Mouse (Mus musculus): ENCODE data around the gene Map4. TPM values are rescaled to one million over a fixed set of nuclear protein-coding genes. Genes with fewer than 3 reads are reported as not detected.

Map4 gene
- polyA plus RNA-seq (2015; fragmentation: Nextera tagmentation; extraction: Ambion mirVana): 137 and 144 TPM in 2 replicates

DNA sequence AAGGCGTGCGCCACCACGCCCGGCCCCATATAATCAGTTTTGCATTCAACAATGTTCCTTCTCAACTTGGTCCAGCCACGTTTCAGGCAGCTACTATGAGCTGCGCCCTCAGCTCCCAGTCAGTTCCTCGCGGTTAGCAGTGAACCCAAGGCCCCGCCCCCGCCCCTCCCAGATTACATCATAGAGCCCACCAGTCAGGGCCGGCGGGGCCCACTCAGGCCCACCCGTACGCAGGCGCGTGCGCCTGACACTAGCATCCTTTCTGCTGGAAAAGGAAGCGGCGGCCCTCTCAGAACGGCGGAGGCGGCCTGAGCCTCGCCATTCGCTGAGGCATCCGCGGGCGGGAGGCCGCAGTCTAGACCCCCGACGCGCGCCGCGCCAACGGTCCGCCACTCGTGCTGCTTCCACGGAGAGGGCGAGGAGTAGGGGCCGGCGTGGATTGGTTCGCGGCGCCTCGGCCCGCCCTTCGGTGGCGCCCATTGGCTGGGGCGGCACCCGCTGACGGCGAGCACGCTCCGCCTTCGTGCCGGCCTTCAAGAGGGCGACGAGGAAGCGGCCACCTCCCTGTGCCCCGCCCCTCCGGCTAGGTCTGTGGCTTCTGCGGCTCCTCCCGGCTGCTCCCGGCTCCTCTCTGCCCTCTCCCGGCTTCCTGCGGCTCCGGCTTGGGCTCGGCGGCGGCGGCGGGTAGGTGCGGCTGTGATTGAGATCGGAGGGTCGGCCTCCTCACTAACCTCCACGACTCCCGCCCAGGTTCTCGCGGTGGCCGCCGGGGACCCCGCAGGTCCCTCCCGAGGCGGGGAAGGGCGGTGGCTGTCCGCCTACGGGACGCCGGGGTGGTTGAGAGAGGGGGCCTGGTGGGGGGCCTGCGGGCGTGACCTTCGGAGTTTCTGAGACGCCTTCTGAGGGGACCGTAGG lies at the start of gene Map4:
Gene Map4 (plus strand): TSS at position 204 of the 915 bp plus-strand sequence.
- H3K9ac ChIP-seq (replicated peaks; ENCODE audit: low read depth, low read length): peak within 1 kb of the TSS; percentile 93
- under 1% methylated on average over 88 of the region's 94 CpGs for WGBS
- no peaks in the 10 kb centered on the region for H3K27me3 ChIP-seq (replicated peaks; ENCODE audit: control insufficient read depth, insufficient read depth, low read length)
- peak within 1 kb of the TSS; percentile 95 for H3K4me3 ChIP-seq (replicated peaks; ENCODE audit: low read length)
- no peaks in the 10 kb centered on the region for H3K9me3 ChIP-seq (ENCODE audit: control insufficient read depth, low read length)
- peak within 1 kb of the TSS; percentile 96 for H3K27ac ChIP-seq (ENCODE audit: low read length)
- H3K4me2 ChIP-seq (ENCODE audit: low read length): peak within 1 kb of the TSS; percentile 67
- no peaks in the 10 kb centered on the region for H3K36me3 ChIP-seq (ENCODE audit: control insufficient read depth, insufficient read depth)
- peaks cover 12% of the 10 kb centered on the region for H3K4me1 ChIP-seq (replicated peaks; ENCODE audit: control insufficient read depth, insufficient read depth, low read length)
- peak; percentile 98 for ATAC-seq

GRCm38 (mm10) chr9:109886259-109886658 lies 45.0 kb upstream of the Map4 start:
- Histone ChIP-seq H3K9ac (replicated peaks; ENCODE audit: low read depth, low read length) (no peak overlapping the region), H3K9me3 (ENCODE audit: control insufficient read depth, low read length) (no peaks in the 10 kb centered on the region), H3K4me3 (replicated peaks; ENCODE audit: low read length) (no peak overlapping the region), H3K4me2 (ENCODE audit: low read length) (no peak overlapping the region), H3K36me3 (ENCODE audit: control insufficient read depth, insufficient read depth) (peaks cover 58% of the 10 kb centered on the region), H3K27me3 (replicated peaks; ENCODE audit: control insufficient read depth, insufficient read depth, low read length) (no peaks in the 10 kb centered on the region), H3K4me1 (replicated peaks; ENCODE audit: control insufficient read depth, insufficient read depth, low read length) (no peaks in the 10 kb centered on the region), H3K27ac (ENCODE audit: low read length) (no peak overlapping the region)
- ATAC-seq: no peak
- 85% methylated on average over 4 of the region's 4 CpGs for WGBS

GRCm38 (mm10) chr9:109887321-109887720 lies 43.9 kb upstream of the Map4 start:
- Histone ChIP-seq H3K36me3 (ENCODE audit: control insufficient read depth, insufficient read depth) (peaks cover 65% of the 10 kb centered on the region), H3K27me3 (replicated peaks; ENCODE audit: control insufficient read depth, insufficient read depth, low read length) (no peaks in the 10 kb centered on the region), H3K9ac (replicated peaks; ENCODE audit: low read depth, low read length) (no peak overlapping the region), H3K4me1 (replicated peaks; ENCODE audit: control insufficient read depth, insufficient read depth, low read length) (no peaks in the 10 kb centered on the region), H3K4me3 (replicated peaks; ENCODE audit: low read length) (no peak overlapping the region), H3K4me2 (ENCODE audit: low read length) (no peak overlapping the region), H3K27ac (ENCODE audit: low read length) (no peak overlapping the region), H3K9me3 (ENCODE audit: control insufficient read depth, low read length) (no peaks in the 10 kb centered on the region)
- ATAC-seq: no peak
- 92% methylated on average over 5 of the region's 5 CpGs for WGBS

- 93% methylated on average over 8 of the region's 8 CpGs for WGBS
- Histone ChIP-seq H3K4me3 (replicated peaks; ENCODE audit: low read length) (no peak overlapping the region), H3K9me3 (ENCODE audit: control insufficient read depth, low read length) (no peaks in the 10 kb centered on the region), H3K36me3 (ENCODE audit: control insufficient read depth, insufficient read depth) (peaks cover 49% of the 10 kb centered on the region), H3K27ac (ENCODE audit: low read length) (no peak overlapping the region), H3K27me3 (replicated peaks; ENCODE audit: control insufficient read depth, insufficient read depth, low read length) (no peaks in the 10 kb centered on the region), H3K4me1 (replicated peaks; ENCODE audit: control insufficient read depth, insufficient read depth, low read length) (0 out of 2 replicates have a peak, but pooled peaks cover 4% of the 10 kb centered on the region), H3K4me2 (ENCODE audit: low read length) (no peak overlapping the region), H3K9ac (replicated peaks; ENCODE audit: low read depth, low read length) (no peak overlapping the region)
- ATAC-seq: no peak
Observed at GRCm38 (mm10) chr9:109891501-109891900, 39.8 kb upstream of the Map4 start.

DNA sequence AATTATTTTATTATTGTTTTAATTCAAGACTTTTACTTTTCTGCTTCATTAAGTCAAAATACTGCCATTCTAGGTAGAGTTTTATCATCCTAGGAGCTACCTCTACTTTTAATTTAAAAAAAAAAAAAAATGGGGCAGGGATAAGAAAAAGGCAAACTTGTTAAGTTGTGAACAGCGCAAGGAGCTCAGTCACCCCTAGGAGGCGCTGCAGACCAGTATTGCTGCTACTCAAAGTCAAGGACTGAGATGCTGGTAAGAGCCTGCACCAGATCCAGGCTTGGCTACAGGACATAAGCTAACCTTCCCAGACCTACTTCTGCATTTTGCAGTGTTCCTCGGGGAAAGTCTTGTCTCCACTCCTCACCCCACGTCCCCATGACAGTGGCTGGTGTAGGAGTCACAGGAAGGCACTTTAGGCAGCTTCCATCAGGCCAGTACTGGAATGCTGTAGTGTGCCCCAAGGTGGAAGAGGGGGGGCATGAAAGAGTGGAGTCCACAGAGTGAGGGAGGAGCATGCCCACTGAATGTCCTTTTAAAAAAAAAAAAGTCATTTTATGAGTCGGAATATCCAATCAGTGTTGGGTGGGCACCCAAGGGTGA lies 38.5 kb upstream of the Map4 start:
- H3K36me3 ChIP-seq (ENCODE audit: control insufficient read depth, insufficient read depth): peaks cover 44% of the 10 kb centered on the region

DNA sequence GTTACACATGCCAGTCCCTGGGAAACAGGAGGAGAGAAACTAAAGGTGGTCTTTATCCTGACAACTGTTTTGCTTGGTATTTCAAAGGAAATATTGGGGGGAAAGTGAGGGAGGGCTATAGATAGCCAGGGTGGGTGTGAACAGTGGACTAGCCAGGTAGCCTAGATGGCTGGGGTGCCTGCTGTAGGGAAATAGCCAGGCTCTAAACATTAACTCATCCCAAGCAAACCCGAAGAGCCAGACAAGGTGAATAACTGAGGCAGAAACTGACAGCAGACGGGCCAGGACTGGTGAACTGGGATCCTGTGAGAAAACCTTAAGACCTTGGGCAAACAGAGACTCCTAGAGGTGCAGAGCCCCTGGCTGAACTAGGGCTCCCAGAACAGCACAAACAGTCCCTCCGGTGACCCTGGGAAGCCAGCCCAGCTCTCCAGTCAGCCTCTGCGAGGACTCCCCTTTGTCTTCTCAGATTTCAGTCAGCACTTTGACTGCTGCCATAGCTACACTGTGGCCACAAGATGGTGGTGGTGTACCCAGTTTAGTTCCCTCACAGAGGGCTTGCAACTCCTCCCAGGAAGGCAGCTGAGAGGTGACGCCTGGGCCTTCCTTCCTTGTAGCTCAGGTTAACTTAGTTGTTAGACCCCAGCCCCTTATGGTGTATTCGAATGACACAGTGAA lies 36.7 kb upstream of the Map4 start:
- peak overlapping the region; percentile 82 for H3K27ac ChIP-seq (ENCODE audit: low read length)
- WGBS: 38% methylated on average over 6 of the region's 6 CpGs
- H3K4me2 ChIP-seq (ENCODE audit: low read length): no peak overlapping the region
- no peaks in the 10 kb centered on the region for H3K27me3 ChIP-seq (replicated peaks; ENCODE audit: control insufficient read depth, insufficient read depth, low read length)
- H3K9ac ChIP-seq (replicated peaks; ENCODE audit: low read depth, low read length): peak overlapping the region; percentile 59
- H3K36me3 ChIP-seq (ENCODE audit: control insufficient read depth, insufficient read depth): peaks cover 32% of the 10 kb centered on the region
- H3K4me1 ChIP-seq (replicated peaks; ENCODE audit: control insufficient read depth, insufficient read depth, low read length): 0 out of 2 replicates have a peak, but pooled peaks cover 4% of the 10 kb centered on the region
- no peak overlapping the region for H3K4me3 ChIP-seq (replicated peaks; ENCODE audit: low read length)
- peak; percentile 94 for ATAC-seq
- no peaks in the 10 kb centered on the region for H3K9me3 ChIP-seq (ENCODE audit: control insufficient read depth, low read length)

More for the DNA sequence above, 38.5 kb upstream of the Map4 start:
- 74% methylated on average over 5 of the region's 5 CpGs for WGBS
- Histone ChIP-seq H3K4me1 (replicated peaks; ENCODE audit: control insufficient read depth, insufficient read depth, low read length) (0 out of 2 replicates have a peak, but pooled peaks cover 4% of the 10 kb centered on the region), H3K9ac (replicated peaks; ENCODE audit: low read depth, low read length) (no peak overlapping the region), H3K9me3 (ENCODE audit: control insufficient read depth, low read length) (no peaks in the 10 kb centered on the region), H3K4me3 (replicated peaks; ENCODE audit: low read length) (no peak overlapping the region), H3K4me2 (ENCODE audit: low read length) (no peak overlapping the region), H3K27me3 (replicated peaks; ENCODE audit: control insufficient read depth, insufficient read depth, low read length) (no peaks in the 10 kb centered on the region), H3K27ac (ENCODE audit: low read length) (no peak overlapping the region)
- ATAC-seq: peak; percentile 34

DNA sequence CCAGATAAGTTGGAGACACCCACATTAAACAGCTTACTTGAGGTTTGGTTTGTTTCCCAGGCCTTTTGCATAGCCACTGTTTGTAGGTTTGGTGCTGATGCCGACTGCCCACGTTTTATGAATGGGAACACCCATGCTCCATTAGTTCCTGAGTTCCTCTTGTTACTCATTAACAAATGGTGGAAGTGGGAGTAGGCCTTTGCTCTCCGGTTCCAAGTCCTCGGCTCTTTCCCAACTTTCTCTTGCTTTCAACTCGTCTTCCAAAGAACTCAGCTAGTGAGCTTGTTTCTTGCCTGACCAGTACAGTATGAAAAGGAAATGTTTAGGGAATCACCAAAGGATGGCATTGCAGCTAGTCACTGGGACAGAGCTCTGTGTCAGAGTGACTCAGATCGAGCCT lies 35.7 kb upstream of the Map4 start:
- no peak overlapping the region for H3K4me3 ChIP-seq (replicated peaks; ENCODE audit: low read length)
- no peak for ATAC-seq
- H3K4me1 ChIP-seq (replicated peaks; ENCODE audit: control insufficient read depth, insufficient read depth, low read length): 0 out of 2 replicates have a peak, but pooled peaks cover 4% of the 10 kb centered on the region
- H3K9ac ChIP-seq (replicated peaks; ENCODE audit: low read depth, low read length): no peak overlapping the region
- no peak overlapping the region for H3K27ac ChIP-seq (ENCODE audit: low read length)
- no peaks in the 10 kb centered on the region for H3K27me3 ChIP-seq (replicated peaks; ENCODE audit: control insufficient read depth, insufficient read depth, low read length)
- no peaks in the 10 kb centered on the region for H3K9me3 ChIP-seq (ENCODE audit: control insufficient read depth, low read length)
- no peak overlapping the region for H3K4me2 ChIP-seq (ENCODE audit: low read length)
- H3K36me3 ChIP-seq (ENCODE audit: control insufficient read depth, insufficient read depth): peaks cover 21% of the 10 kb centered on the region
- 80% methylated on average over 6 of the region's 6 CpGs for WGBS

DNA sequence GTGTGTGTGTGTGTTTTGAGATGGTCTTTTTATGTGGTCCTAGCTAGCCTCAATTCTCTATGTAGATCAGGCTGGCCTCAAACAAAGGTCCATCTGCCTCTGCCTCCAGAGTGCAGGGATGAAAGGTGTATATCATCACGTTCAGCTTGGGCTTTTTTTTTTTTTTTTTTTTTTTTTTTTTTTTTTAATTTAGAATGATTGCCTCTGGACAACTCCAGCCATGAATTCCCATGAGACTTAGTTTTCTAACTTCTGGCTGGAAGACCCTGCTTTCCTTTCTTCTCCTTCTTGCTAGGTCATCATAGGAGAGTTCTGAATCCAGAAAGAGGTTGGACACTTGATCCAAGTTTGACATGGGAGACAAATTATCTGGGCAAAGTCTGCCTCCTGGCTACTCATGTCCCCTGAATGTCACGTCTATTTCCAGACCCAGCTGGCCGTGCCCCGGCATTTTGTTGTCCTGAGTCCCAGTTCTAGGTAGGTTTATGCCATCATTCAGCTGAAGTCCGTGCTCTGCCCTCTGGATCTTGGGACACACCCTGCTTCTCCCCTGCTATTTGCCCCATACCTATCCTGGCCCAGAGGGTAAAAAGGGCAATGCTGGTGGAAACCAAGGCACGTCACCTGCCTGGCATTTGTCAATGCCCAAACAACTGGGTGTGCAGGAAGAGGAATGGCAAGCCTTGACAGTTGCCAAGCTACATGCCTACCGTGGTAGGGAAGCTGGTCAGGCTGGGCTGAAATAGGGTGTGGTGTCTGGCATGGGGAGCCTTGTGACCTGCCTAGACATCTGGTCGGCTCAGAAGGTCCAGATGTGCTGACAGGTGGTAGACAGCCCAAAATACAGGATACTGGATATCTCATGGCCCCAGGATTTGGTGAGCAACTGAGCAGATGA lies 34.8 kb upstream of the Map4 start:
- H3K27ac ChIP-seq (ENCODE audit: low read length): no peak overlapping the region
- peaks cover 14% of the 10 kb centered on the region for H3K36me3 ChIP-seq (ENCODE audit: control insufficient read depth, insufficient read depth)
- no peaks in the 10 kb centered on the region for H3K9me3 ChIP-seq (ENCODE audit: control insufficient read depth, low read length)
- H3K4me3 ChIP-seq (replicated peaks; ENCODE audit: low read length): no peak overlapping the region
- H3K4me1 ChIP-seq (replicated peaks; ENCODE audit: control insufficient read depth, insufficient read depth, low read length): 0 out of 2 replicates have a peak, but pooled peaks cover 4% of the 10 kb centered on the region
- WGBS: 83% methylated on average over 8 of the region's 8 CpGs
- H3K27me3 ChIP-seq (replicated peaks; ENCODE audit: control insufficient read depth, insufficient read depth, low read length): no peaks in the 10 kb centered on the region
- ATAC-seq: no peak
- H3K9ac ChIP-seq (replicated peaks; ENCODE audit: low read depth, low read length): no peak overlapping the region
- no peak overlapping the region for H3K4me2 ChIP-seq (ENCODE audit: low read length)
